Mouse (Mus musculus) retina, postnatal 1 day (tissue): ENCODE data around the gene Ppm1n.

Experiments used
- DNase-seq: peaks from one replicate; pipeline ENCODE4 v3.0.0-alpha.2; 2012

The Ppm1n gene

GRCm38 (mm10) chr7:19306819-19307738 is 27.2 kb upstream of the Ppm1n start:
- no peak for DNase-seq

- no peak for DNase-seq
Observed at GRCm38 (mm10) chr7:19305796-19306765, 26.2 kb upstream of the Ppm1n start.

GRCm38 (mm10) chr7:19305413-19305735 is 25.5 kb upstream of the Ppm1n start:
- DNase-seq = no peak

GRCm38 (mm10) chr7:19304501-19305412 is 24.9 kb upstream of the Ppm1n start:
- peak; percentile 45 for DNase-seq

DNA sequence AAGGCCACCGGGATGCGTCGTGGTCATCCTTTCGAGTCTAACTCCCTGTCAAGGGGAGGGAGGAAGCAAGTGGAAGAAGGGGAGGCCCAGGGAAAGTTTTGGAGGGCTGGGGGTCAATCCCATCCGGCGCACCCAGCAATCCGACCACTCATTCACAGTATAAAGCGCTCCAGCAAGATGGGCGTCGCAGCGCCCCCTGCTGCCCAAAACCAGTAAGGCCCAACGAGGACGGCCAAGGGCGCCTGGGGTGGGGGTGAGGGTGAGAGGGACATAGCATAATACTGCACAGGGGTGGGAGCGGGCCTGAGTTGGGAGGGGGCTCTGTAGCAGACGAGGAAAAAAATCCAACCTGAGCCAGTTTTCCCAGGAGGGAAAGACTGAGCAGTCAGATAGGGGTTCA is 23.9 kb upstream of the Ppm1n start:
- peak; percentile 88 for DNase-seq

DNA sequence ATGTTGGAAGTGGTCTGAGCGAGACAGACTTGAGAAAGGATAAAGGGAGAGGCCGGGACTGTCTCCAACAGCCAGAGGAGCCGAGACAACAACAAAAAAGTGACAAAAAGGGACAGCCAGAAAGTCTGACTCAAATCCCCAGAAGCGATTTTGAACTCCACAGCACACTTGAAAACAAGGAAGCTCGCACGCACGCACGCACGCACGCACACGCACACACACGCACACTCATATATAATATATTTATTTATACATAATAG is 23.1 kb upstream of the Ppm1n start:
- DNase-seq = no peak

- DNase-seq = no peak
Observed at GRCm38 (mm10) chr7:19302264-19303045, 22.6 kb upstream of the Ppm1n start.

DNA sequence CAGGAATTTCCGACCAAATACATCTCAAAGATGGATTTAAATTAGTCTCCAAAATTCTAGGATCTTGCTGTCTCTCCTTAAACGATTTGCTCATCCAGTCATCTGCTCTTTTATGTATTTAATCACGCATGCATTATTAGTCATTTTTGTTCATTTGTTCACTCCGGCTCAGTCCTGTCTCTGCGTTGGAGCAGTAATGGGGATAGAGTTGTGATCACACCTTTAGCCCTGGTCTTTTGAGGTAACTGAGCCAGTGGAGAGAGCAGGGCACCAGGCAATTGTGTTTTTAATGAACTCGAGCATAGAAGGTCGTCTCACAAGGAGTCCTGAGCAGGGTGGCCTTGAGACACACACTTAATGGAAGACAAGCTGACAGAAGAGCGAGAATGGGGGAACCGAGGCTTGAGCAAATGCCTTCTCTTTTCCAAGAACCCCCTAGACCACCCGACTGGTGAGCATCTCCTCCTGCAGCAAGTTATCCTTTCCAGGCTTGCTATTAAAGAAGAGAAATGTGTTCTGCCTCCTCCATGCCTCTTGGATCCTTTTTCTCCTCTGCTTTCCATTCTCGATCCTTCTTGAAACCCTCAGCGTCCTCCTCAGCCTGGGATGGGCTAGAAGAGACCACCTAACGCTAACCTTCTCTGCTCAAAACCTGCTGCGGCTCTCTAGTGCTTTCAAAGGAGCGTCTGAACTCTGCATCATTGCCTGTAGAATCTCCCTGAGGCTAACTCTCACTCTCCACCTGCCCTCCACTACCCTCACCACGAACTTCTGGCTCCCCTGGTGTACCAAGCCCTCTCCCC is 21.8 kb upstream of the Ppm1n start:
- DNase-seq = no peak

- DNase-seq = peak; percentile 87
Observed at GRCm38 (mm10) chr7:19300501-19301421, 20.9 kb upstream of the Ppm1n start.

GRCm38 (mm10) chr7:19299194-19299593 is 19.3 kb upstream of the Ppm1n start:
- DNase-seq = peak; percentile 76

GRCm38 (mm10) chr7:19297794-19298193 is 17.9 kb upstream of the Ppm1n start:
- no peak for DNase-seq

DNA sequence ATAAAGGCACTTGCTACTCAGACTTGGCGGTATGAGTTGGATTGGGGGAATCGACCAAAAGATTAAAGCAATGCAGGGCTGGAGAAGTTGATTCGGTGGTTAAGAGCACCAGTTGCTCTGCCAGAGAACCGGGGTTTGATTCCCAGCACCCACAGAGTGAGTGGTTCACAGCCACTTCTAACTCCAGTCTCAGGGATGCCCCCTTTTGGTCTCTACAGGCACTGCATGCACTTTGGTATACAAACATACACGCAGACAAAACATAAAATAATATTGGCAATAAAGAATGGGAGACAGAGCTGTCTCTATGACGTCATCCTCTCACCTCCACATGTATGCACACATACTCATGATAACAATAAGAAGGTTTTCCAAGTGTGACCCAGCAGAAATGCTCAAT is 17.2 kb upstream of the Ppm1n start:
- DNase-seq = no peak

DNA sequence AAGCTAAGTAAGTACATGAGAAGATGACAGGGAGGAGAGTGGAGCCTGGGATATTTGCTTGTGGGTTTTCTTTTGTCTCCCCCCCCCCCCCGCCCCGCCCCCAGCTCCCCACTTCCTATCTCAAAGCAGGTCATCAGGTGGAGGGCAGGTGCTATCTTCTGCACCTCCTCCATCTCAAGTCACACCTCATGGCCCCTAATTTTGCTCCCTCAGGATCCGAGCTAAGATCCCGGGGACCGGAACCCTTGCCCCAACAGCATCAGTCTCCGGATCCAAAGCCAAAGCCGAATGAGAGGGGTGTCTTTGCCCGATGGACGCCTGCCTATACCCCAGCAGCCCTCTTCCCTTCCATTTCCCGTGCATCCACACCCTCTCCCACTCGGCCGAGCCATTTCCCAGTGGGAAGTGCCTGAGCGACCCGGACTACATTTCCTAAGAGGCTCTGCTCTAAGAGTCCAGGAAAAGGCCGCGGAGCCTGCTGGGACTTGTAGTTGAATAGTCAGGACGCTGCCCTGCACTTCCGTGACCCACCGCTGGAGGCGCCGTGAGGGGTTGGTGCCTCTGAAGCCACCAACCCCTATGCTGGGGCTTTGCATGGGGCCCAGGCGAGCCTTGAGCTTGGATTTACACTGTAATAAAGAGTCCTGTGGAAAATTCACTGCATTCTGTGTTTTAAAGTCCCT is 15.8 kb upstream of the Ppm1n start:
- DNase-seq = peak; percentile 96

DNA sequence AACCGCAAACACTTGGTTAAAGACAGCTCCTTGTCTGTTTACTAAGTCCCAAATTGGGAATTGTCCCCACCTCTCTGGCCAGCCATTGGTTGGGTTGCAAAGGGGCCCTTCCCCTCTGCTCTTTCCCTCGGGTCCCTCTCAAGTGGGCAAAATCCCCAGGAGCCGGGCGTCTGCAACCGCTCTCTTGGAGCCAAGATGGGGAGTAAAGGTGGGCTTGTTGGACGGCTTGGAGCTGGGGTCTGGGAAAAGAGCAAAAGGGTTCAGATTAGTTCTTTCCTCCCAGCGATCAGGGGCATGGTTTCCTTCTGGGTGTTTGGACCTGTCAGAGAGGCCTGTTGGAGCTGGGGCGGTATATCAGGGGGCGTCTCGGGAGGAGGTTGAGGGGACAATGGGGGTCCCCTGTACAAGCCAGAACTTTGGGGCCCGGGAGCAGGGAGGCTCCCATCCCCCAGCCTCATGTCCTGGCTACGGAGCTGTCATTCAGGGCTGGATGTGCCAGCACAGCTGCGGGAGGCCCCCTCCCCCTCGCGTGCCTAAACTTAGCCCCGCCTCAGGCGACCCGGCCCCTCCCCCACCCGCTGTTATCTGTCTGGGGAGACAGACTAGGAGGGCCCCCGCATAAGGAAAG is 11.2 kb upstream of the Ppm1n start:
- DNase-seq = peak; percentile 59

DNA sequence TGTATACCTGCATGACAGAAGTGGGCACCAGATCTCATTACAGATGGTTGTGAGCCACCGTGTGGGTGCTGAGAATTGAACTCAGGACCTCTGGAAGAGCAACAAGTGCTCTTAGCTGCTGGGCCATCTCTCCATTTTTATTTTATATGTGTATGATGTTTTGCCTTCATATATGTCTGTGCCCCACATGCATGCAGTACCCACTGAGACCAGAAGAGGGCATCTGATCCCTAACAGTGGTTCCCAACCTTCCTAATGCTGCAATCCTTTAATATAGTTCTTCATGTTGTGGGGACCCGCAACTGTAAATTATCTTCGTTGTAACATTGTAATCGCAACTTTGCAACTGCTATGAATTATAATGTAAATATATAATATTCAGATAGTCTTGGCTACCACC is 4.9 kb upstream of the Ppm1n start:
- peak; percentile 79 for DNase-seq

GRCm38 (mm10) chr7:19283406-19283804 is 3.5 kb upstream of the Ppm1n start:
- DNase-seq = peak; percentile 21

DNA sequence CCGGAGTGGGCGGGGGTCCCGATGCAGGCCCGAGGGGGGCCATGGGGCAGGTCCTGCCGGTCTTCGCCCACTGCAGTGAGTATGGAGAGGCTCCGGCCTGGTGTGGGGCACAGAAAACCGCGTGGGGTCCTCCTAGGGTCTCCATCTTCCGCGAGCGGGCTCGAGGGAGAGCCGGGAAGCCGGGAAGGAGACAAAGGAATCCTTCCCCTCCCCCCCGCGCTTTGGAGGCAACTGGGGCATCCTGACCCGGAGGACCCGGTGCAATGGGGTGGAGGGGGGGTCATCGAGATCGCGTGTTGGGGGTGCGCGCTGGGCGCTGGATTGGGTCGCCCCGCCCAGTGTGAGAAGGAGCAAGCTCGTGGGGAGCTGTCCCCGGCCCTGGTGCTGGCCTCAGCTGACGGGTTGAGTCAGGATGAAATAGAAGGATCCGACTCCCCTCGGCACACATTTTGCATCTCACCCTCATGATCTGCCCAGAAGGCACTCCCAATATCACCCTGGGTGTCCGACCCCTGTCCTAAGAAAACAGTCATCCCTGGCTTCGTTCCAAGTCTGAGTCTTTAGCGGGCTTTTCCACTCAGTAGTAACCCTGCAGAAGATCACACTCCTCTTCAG is 3.0 kb upstream of the Ppm1n start:
- DNase-seq = peak; percentile 76

GRCm38 (mm10) chr7:19282385-19282784 is 2.5 kb upstream of the Ppm1n start, which contains the start of gene Rtn2:
Rtn2 (plus strand) TSS chr7:19282624.
- peak; percentile 95 for DNase-seq
